Mouse (Mus musculus) limb, embryonic 13.5 days (tissue): Measurements from ENCODE around the gene Mfsd4b2. TPM values are rescaled to one million over a fixed set of nuclear protein-coding genes. Genes with fewer than 3 reads are reported as not detected.

Source experiments
- polyA plus RNA-seq: library from polyadenylated mRNA; unstranded; fragments of >200 nt; fragmentation: Nextera tagmentation; extraction: Ambion mirVana; gene quantifications from 2 replicates; pipeline ENCODE4 v1.2.1, GENCODE M21; 2015

Mfsd4b2 gene
- polyA plus RNA-seq, 1 experiment from 2014 or later, result not detected

Other genes with a start within 250 kb of the Mfsd4b2 start
- 14.9 and 16.5 TPM in 2 replicates for gene Rev3l, start 194.8 kb downstream of the Mfsd4b2 start, polyA plus RNA-seq
- 5.4 and 5.8 TPM in 2 replicates for gene Mfsd4b4, start 27.7 kb downstream of the Mfsd4b2 start, polyA plus RNA-seq
- gene Mfsd4b3, start 33.2 kb upstream of the Mfsd4b2 start, polyA plus RNA-seq, result 0.22 and 0.24 TPM in 2 replicates
- 0.09 TPM in 1 of 2 replicates, not detected in the other for gene Mfsd4b5, start 59.7 kb upstream of the Mfsd4b2 start, polyA plus RNA-seq
- 0.15 and 0.41 TPM in 2 replicates for gene Mfsd4b1, start 98.3 kb upstream of the Mfsd4b2 start, polyA plus RNA-seq
- 7.9 and 10.0 TPM in 2 replicates for gene Slc16a10, start 215.3 kb upstream of the Mfsd4b2 start, polyA plus RNA-seq